Mouse (Mus musculus) forebrain, embryonic 10.5 days (tissue): ENCODE measurements at regions not wholly inside any gene's neighbourhood (a gene's known extent, or its start where the extent isn't known, plus 50 kb on each side); places are given as distances from the start of the nearest gene placed in this dataset.
A peak's percentile ranks its signal among the peaks of the same experiment; 100 is the strongest.

Source experiments
- DNase-seq: peaks from one replicate; pipeline ENCODE4 v3.0.0-alpha.2; 2017; ENCODE audit warnings: low spot score; ENCODE audit errors: extremely low spot score
- H3K27ac ChIP-seq: fragments of 300-500 bp; sonication (generic); 2 replicates; pipeline ENCODE4 v1.5.1; 2016; ENCODE audit warnings: mild to moderate bottlenecking
- H3K27me3 ChIP-seq: fragments of 300-500 bp; sonication (generic); 2 replicates; pipeline ENCODE4 v1.6.1; 2016; ENCODE audit warnings: mild to moderate bottlenecking; ENCODE audit not compliant: poor library complexity, severe bottlenecking
- H3K36me3 ChIP-seq: fragments of 300-500 bp; sonication (generic); replicated peaks from 2 replicates; pipeline ENCODE4 v1.6.1; 2016; ENCODE audit warnings: mild to moderate bottlenecking, moderate library complexity
- H3K4me1 ChIP-seq: fragments of 300-500 bp; sonication (generic); 2 replicates; pipeline ENCODE4 v1.6.1; 2016
- H3K4me3 ChIP-seq: fragments of 300-500 bp; sonication (generic); 2 replicates; pipeline ENCODE4 v1.5.1; 2016; ENCODE audit warnings: mild to moderate bottlenecking, moderate library complexity
- H3K9me3 ChIP-seq: fragments of 300-500 bp; sonication (generic); 2 replicates; pipeline ENCODE4 v1.6.1; 2016; ENCODE audit warnings: mild to moderate bottlenecking, moderate library complexity
- WGBS: fragments of 180-500 bp; shearing (Covaris S2); methylation state at CpG from one replicate; pipeline ENCODE4 v1.1.7; 2016; 5-methylcytosine and 5-hydroxymethylcytosine counted together

DNA sequence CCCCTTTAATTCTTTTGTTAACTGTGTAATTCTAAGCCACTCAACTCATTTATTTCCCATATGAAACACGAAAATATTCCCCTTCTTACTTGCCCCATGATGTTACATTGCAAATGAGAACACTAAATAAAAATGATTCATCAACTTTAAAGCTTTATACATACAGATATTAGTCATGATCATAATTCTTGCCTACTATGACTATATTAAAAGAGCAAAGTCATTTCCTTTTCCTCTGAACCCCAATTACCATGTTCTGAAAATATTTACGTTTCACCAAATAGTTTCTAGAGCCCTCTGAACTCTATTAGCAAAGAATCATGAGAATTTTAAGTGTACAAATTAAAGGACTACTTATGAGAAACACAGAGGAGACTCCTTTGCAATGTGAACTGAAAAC, 105.4 kb downstream of the Gm12728 start:
- Histone ChIP-seq H3K27me3 (no peaks in the 10 kb centered on the region), H3K9me3 (no peaks in the 10 kb centered on the region), H3K36me3 (no peaks in the 10 kb centered on the region), H3K4me1 (no peaks in the 10 kb centered on the region), H3K27ac (no peak overlapping the region), H3K4me3 (no peak overlapping the region)
- 79% methylated on average over 2 of the region's 2 CpGs for WGBS
- no peak for DNase-seq

DNA sequence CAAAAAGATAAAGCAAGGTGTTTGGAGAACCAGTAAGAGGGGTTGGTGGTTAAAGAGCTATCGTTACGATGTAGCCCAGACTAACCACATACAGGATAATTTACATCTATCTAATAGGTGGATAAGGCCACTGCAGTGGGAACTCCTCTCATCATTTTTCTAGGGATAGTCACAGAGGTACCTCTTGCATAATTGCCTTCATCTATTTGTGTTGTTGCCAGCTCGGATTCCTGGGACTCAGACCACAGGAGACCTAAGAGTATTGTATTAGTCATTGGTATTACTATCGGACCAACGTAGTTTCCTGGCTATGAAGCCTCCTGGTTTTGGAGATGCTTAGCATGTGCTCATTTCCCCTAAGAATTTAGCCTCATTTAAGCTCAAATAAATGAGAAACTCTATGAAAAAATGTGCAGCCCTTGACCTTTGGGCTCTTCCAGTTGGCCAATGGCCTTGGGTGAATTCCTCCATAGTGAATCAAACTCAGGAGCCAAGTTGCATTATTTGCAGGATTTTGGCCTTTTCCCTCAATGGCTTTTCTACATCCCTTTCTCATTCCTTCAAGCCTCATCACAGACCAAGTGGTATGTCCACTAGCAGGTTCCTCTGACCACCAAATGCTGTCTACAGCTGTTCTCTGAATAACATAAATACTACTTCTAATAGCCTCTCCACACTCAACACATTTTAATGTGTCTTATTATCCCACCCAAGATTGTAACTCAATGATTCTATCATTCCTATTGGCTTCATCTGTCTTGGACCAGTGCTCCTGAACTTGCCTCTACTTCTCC, 108.6 kb downstream of the Gm12728 start:
- 95% methylated on average over 5 of the region's 5 CpGs for WGBS
- Histone ChIP-seq H3K4me3 (no peak overlapping the region), H3K27me3 (no peaks in the 10 kb centered on the region), H3K27ac (no peak overlapping the region), H3K9me3 (no peaks in the 10 kb centered on the region), H3K36me3 (no peaks in the 10 kb centered on the region), H3K4me1 (0 out of 2 replicates have a peak, but pooled peaks cover 3% of the 10 kb centered on the region)
- no peak for DNase-seq

DNA sequence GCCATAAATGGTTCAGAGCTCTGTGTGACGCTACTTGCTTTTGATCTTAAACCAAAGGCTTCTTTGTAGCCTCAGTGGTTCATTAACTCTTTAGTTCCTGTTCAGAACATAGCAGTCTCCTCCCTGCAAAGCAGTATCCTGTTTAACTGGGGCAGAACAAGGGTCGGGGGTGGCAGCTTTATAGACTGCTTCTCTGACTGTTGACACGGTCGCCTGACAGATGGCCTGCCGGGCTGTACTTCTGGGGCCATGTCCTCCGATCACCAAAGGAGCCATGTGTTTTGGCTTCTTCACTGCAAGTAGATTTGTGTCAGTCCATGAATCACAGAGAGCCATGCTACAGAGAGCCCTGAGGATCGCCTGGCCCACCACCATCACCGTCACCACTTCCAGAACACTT, 115.2 kb downstream of the Gm12728 start:
- no peak overlapping the region for H3K27ac ChIP-seq
- WGBS, result 75% methylated on average over 8 of the region's 8 CpGs
- no peaks in the 10 kb centered on the region for H3K9me3 ChIP-seq
- H3K27me3 ChIP-seq, result no peaks in the 10 kb centered on the region
- no peaks in the 10 kb centered on the region for H3K36me3 ChIP-seq
- peaks cover 15% of the 10 kb centered on the region; the same call in 1 of the 2 replicates for H3K4me1 ChIP-seq
- no peak overlapping the region for H3K4me3 ChIP-seq
- DNase-seq, result no peak

DNA sequence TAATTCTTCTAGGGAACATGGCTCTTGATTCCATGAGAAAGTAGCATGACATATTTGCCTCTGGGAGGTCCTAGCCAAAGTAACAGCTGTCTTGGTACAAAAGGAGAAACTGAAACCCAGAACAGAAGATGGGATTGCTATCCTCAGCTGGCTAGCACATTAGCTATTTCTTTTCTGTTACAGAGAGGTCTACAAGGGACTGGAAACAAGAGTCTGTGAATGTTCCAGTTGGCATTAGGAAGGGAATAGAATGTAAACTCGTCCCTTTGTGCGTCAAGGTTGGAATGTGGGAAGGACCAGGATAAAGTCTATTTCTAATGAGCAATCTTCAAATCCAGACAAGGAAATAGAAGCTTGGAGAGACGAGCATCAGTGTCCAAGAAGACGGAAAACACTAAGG, 116.7 kb downstream of the Gm12728 start:
- DNase-seq, result no peak
- Histone ChIP-seq H3K4me3 (no peak overlapping the region), H3K9me3 (no peaks in the 10 kb centered on the region), H3K27ac (no peak overlapping the region), H3K36me3 (no peaks in the 10 kb centered on the region), H3K27me3 (no peaks in the 10 kb centered on the region), H3K4me1 (peaks cover 15% of the 10 kb centered on the region; the same call in 1 of the 2 replicates)
- 96% methylated on average over 4 of the region's 4 CpGs for WGBS

DNA sequence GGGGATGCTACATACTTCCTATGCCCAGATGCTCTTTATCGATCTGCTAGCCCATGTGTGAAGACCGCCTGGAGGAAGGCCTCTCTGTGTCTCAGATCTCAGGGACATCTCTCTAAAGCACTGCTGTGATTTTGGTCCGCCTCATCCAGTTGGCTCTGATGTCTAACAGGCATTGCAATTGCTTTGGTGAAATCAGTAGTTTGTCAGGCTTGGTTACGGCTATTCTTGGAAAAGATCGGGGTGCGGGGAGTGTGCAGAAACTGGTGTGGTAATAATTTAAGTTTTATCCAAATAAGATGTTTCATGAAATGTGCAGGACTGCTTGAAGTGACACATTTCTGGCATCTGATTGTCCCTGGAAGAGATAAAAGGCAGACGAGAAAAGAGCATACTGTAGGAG, 117.9 kb downstream of the Gm12728 start:
- H3K36me3 ChIP-seq, result no peaks in the 10 kb centered on the region
- no peak for DNase-seq
- H3K27ac ChIP-seq, result no peak overlapping the region
- no peaks in the 10 kb centered on the region for H3K27me3 ChIP-seq
- WGBS, result 95% methylated on average over 7 of the region's 7 CpGs
- no peaks in the 10 kb centered on the region for H3K9me3 ChIP-seq
- peaks cover 15% of the 10 kb centered on the region; the same call in 1 of the 2 replicates for H3K4me1 ChIP-seq
- no peak overlapping the region for H3K4me3 ChIP-seq

DNA sequence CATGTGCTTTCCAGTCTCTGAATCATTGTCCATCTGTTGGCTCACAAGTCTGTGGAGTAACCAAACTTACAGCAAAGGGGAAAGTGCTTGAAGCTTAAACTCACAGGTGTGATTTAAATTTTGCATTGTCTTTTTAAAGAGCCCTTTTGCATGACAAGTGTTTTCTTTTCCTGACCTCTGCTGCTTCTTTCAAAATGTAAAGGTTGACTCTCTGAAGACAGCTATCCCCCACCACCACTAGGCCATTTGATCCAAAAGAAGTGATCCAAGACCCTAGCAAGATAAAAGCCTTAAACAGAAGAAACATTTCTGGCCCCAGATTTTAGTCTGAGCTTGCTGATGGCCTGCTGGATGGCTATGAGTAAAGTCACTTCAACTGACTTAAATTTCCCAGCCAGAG, 118.6 kb downstream of the Gm12728 start:
- Histone ChIP-seq H3K4me1 (peaks cover 12% of the 10 kb centered on the region; the same call in 1 of the 2 replicates), H3K36me3 (no peaks in the 10 kb centered on the region), H3K9me3 (no peaks in the 10 kb centered on the region), H3K27ac (no peak overlapping the region), H3K27me3 (no peaks in the 10 kb centered on the region), H3K4me3 (no peak overlapping the region)
- no peak for DNase-seq

DNA sequence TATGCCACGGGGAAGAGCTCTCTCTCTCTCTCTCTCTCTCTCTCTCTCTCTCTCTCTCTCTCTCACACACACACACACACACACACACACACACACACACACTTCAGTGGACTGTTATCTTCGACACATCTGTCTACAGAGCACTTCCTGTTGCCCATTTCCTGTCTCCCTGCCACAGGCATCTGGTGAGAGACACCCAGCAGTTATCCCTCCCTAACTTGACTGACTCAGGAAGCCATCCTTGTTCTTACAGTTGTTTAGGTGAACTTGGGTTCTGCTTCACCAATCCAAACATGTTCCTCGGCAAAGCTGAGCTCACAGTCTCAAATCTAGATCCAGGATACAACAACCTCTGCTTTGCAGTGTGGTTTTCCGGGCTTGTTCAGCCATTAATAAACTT, 119.6 kb downstream of the Gm12728 start:
- Histone ChIP-seq H3K4me3 (no peak overlapping the region), H3K27ac (no peak overlapping the region), H3K27me3 (no peaks in the 10 kb centered on the region), H3K9me3 (no peaks in the 10 kb centered on the region), H3K36me3 (no peaks in the 10 kb centered on the region), H3K4me1 (peaks cover 10% of the 10 kb centered on the region; the same call in 1 of the 2 replicates)
- 71% methylated on average over 4 of the region's 4 CpGs for WGBS
- DNase-seq, result no peak

DNA sequence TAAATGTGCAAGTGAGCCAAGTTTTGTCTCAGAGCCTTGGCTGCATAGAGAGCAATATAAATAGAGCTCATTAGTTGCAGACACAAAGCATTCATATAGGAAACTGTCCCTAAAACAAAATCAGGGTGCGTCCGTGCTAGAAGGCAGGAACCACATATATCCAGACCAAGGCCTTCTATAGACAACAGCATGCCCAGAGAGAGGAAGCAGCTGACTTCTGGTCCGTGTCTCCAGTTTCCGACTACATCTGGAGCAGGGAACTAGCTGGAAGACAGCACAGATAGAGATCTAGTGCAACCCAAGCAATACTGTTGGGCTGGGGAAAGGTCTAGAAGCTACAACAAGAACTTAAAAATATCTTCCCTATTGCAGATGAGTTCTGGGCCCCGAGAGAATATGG, 121.0 kb downstream of the Gm12728 start:
- WGBS, result 89% methylated on average over 5 of the region's 5 CpGs
- Histone ChIP-seq H3K27me3 (no peaks in the 10 kb centered on the region), H3K36me3 (no peaks in the 10 kb centered on the region), H3K9me3 (no peaks in the 10 kb centered on the region), H3K4me3 (no peak overlapping the region), H3K27ac (no peak overlapping the region), H3K4me1 (peaks cover 4% of the 10 kb centered on the region; the same call in 1 of the 2 replicates)
- DNase-seq, result no peak

DNA sequence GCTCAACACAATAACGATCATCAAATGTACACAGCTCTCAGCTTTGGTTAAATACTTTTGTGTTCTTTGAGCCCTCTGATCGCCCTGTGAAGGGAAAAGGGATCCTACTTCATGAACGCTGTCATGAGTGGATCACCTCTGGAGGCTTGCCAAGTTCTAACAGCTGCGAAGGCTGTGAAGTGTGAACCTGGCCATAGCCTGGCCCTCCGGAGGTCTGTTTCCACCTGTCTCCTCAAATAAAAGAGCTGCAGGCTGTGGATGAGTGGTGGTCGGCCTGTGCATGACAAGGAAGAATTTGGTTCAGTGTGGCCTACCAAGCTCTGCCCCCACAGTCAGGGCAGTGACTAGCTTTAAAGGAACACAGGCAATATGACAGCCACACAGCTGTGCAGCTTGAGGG, 122.0 kb downstream of the Gm12728 start:
- 87% methylated on average over 6 of the region's 6 CpGs for WGBS
- no peaks in the 10 kb centered on the region for H3K9me3 ChIP-seq
- peak overlapping the region; percentile 33 for H3K27ac ChIP-seq
- H3K27me3 ChIP-seq, result no peaks in the 10 kb centered on the region
- no peak for DNase-seq
- H3K4me1 ChIP-seq, result peaks cover 4% of the 10 kb centered on the region; the same call in 1 of the 2 replicates
- no peaks in the 10 kb centered on the region for H3K36me3 ChIP-seq
- H3K4me3 ChIP-seq, result no peak overlapping the region

DNA sequence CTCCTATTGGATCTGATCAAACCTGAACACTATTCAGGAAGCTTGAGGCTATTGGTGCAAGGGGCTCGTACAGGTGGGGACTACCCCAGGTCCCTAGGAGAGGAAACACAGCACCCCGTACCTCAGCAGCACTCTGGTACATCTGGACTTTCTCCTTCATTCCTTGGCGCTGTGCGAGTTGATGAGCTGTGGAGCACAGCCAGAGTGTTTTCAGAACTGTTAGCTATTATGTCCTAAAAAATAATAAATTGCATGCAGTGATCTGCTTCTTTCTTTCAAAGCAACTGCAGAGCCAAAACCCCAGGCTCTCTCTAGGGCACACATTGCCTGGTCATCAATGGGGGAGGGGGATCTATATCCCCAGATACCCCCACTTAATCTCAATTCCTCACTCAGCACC, 122.6 kb downstream of the Gm12728 start:
- Histone ChIP-seq H3K4me3 (no peak overlapping the region), H3K9me3 (no peaks in the 10 kb centered on the region), H3K27ac (0 out of 2 replicates have a peak overlapping the region, but pooled peaks have one; percentile 33), H3K27me3 (no peaks in the 10 kb centered on the region), H3K36me3 (no peaks in the 10 kb centered on the region), H3K4me1 (peaks cover 4% of the 10 kb centered on the region; the same call in 1 of the 2 replicates)
- DNase-seq, result no peak
- WGBS, result 96% methylated on average over 4 of the region's 4 CpGs

DNA sequence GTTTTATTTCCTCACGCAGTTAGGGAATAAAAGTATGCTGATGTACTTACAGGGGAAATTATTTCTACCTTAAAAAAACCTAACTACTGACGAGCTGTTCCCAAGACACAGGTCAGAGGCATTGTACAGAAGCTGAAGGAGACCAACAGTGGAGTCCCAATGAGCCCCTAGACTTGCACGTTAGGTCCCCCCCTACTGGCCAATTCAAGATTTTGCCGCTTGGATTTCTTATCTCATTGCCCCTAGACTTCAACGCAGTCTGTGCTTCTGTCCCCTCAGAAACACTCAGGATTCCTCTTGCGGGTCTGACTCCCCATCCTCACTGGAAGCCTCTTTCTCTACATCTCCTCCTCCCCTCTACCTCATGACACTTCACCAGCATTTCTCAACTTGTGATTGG, 125.3 kb downstream of the Gm12728 start:
- H3K27me3 ChIP-seq, result no peaks in the 10 kb centered on the region
- H3K4me3 ChIP-seq, result no peak overlapping the region
- 46% methylated on average over 6 of the region's 6 CpGs for WGBS
- H3K9me3 ChIP-seq, result no peaks in the 10 kb centered on the region
- no peak overlapping the region for H3K27ac ChIP-seq
- DNase-seq, result peak; percentile 25
- H3K36me3 ChIP-seq, result no peaks in the 10 kb centered on the region
- H3K4me1 ChIP-seq, result no peaks in the 10 kb centered on the region

DNA sequence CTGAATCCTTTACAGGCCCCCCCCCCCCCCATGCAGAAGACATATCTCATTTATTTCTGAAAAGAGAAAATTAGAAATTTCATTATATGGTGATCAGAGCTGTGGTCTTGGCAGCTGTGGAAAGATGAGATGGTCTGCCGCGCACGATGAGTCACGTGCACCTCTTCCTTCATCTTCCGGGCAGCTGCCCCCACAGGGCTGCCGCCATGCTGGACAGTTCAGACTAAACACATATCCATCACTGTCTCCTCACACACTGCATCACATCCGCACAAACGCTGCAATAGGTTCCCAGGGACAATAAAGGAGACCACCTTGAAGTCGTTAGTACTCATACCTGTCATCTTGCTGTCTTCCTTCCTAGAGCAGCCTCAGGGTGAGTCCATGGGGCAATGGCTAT, 126.6 kb downstream of the Gm12728 start:
- no peaks in the 10 kb centered on the region for H3K9me3 ChIP-seq
- H3K4me3 ChIP-seq, result no peak overlapping the region
- no peak overlapping the region for H3K27ac ChIP-seq
- no peak for DNase-seq
- 94% methylated on average over 9 of the region's 9 CpGs for WGBS
- no peaks in the 10 kb centered on the region for H3K27me3 ChIP-seq
- H3K36me3 ChIP-seq, result no peaks in the 10 kb centered on the region
- no peaks in the 10 kb centered on the region for H3K4me1 ChIP-seq

DNA sequence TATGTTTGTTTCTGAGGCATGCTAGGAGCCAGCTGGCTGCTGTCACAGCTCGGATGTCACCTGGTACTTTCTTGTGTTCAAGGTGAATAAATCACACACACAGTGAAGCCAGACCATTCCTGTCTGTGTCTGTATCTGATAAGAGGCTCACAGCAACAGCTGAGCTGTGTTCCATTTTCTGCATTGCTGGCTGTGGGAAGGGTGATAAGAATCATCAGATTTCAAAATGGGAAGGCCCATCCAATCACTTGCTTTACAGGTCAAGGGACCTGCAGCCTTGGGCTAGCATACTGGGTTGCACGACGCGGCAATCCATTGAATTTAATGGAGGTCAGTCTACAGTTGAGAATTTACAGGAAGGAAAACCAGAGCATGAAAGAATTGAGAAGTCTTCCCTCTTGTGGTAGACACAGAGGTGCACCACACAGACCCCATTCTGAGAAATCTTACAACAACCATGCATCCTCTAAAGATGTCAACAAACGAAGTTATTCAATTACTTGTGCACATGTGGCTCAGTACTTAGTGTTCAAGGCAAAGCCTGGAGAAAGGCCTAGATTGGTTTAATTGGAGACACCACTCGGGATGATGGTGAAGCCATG, 135.2 kb downstream of the Gm12728 start:
- no peaks in the 10 kb centered on the region for H3K36me3 ChIP-seq
- H3K9me3 ChIP-seq, result no peaks in the 10 kb centered on the region
- H3K4me3 ChIP-seq, result no peak overlapping the region
- 84% methylated on average over 6 of the region's 6 CpGs for WGBS
- no peaks in the 10 kb centered on the region for H3K27me3 ChIP-seq
- no peaks in the 10 kb centered on the region for H3K4me1 ChIP-seq
- no peak for DNase-seq
- H3K27ac ChIP-seq, result no peak overlapping the region
